Mouse (Mus musculus): ENCODE results near the gene Anxa6. TPM values are rescaled to one million over a fixed set of nuclear protein-coding genes. Genes with fewer than 3 reads are reported as not detected.

Anxa6 gene
- total and polyA plus RNA-seq, 3 experiments, result 115 to 168 (median 162) TPM

- in situ Hi-C loops (cut with MboI; ENCODE audit: low pct_ligation_motif_present, low pct_unique_long_range_greater_than_20kb, low sequenced_read_pairs), result no loop called here
- Histone ChIP-seq H3K4me3 (replicated peaks in 1 of 3; ENCODE audit: low read depth in 2 of 3, low read length in 2 of 3, poor library complexity in 1 of 3) (no peak overlapping the region), H3K27me3 (replicated peaks) (no peaks in the 10 kb centered on the region), H3K4me1 (ENCODE audit: control insufficient read depth in 1 of 2, insufficient read depth in 2 of 2) (peaks cover 32 to 97% of the 10 kb centered on the region in 2 experiments), H3K79me2 (replicated peaks; ENCODE audit: control insufficient read depth, extremely low read depth, insufficient read depth, poor library complexity, severe bottlenecking) (peaks cover 3% of the 10 kb centered on the region), H3K4me2 (ENCODE audit: insufficient read depth, low read depth, poor library complexity, severe bottlenecking) (no peak overlapping the region), H3K27ac (ENCODE audit: insufficient read depth, low read depth) (no peak overlapping the region), H3K9ac (ENCODE audit: insufficient read depth, low read depth) (no peak overlapping the region), H3K9me3 (replicated peaks; ENCODE audit: low read length) (no peaks in the 10 kb centered on the region), H3K36me3 (replicated peaks in 1 of 2; ENCODE audit: control insufficient read depth in 1 of 2, insufficient read depth in 1 of 2, low read length in 1 of 2) (peaks cover 23 to 66% of the 10 kb centered on the region in 2 experiments)
- no peak for DNase-seq (ENCODE audit: extremely low read depth)
- TF ChIP-seq USF1 (IDR thresholded peaks at IDR 0.05; ENCODE audit: low read depth, low read length), result no peak
- no peak for TF ChIP-seq JUND (conservative IDR thresholded peaks at IDR 0.05; ENCODE audit: low read depth, low read length)
- TF ChIP-seq HCFC1 (IDR thresholded peaks at IDR 0.05; ENCODE audit: low read depth, low read length), result no peak
- no peak for TF ChIP-seq ZMIZ1 (IDR thresholded peaks at IDR 0.05; ENCODE audit: low read depth, low read length)
- no peak for TF ChIP-seq PAX5 (IDR thresholded peaks at IDR 0.05; ENCODE audit: low read length)
- TF ChIP-seq NRF1 (IDR thresholded peaks at IDR 0.05; ENCODE audit: low read depth, low read length), result no peak
- TF ChIP-seq ETS1 (conservative IDR thresholded peaks at IDR 0.05; ENCODE audit: low read depth, low read length), result no peak
- no peak for TF ChIP-seq CHD2 (IDR thresholded peaks at IDR 0.05; ENCODE audit: low read length)
- no peak for TF ChIP-seq ZNF384 (IDR thresholded peaks at IDR 0.05; ENCODE audit: low read depth, low read length)
- TF ChIP-seq ELF1 (IDR thresholded peaks at IDR 0.05; ENCODE audit: low read depth, low read length), result no peak
- no peak for TF ChIP-seq KAT2A (IDR thresholded peaks at IDR 0.05; ENCODE audit: insufficient replicate concordance, low read length)
- TF ChIP-seq CTCF (conservative IDR thresholded peaks at IDR 0.05 in 1 of 2, IDR thresholded peaks at IDR 0.05 in 1 of 2; ENCODE audit: low read depth in 2 of 2, low read length in 2 of 2), result no peak
- TF ChIP-seq USF2 (conservative IDR thresholded peaks at IDR 0.05; ENCODE audit: low read depth, low read length), result no peak
- no peak for TF ChIP-seq IRF4 (IDR thresholded peaks at IDR 0.05; ENCODE audit: low read depth, low read length)
- no peak for TF ChIP-seq CHD1 (IDR thresholded peaks at IDR 0.05; ENCODE audit: low read depth, low read length)
- no peak for TF ChIP-seq ZKSCAN1 (IDR thresholded peaks at IDR 0.05; ENCODE audit: borderline replicate concordance, low read depth, low read length)
- TF ChIP-seq SIN3A (IDR thresholded peaks at IDR 0.05; ENCODE audit: low read length), result no peak
- no peak for TF ChIP-seq POLR2AphosphoS2 (IDR thresholded peaks at IDR 0.05; ENCODE audit: low read depth, low read length)
- no peak for TF ChIP-seq RCOR1 (conservative IDR thresholded peaks at IDR 0.05; ENCODE audit: low read depth, low read length)
- no peak for TF ChIP-seq EP300 (IDR thresholded peaks at IDR 0.05; ENCODE audit: low read length)
- dilution Hi-C loops (cut with MboI; ENCODE audit: extremely low pct_ligation_motif_present, extremely low pct_unique_long_range_greater_than_20kb, low sequenced_read_pairs), result no loop called here
Observed at GRCm38 (mm10) chr11:55019711-55020110, 13.5 kb downstream of the Anxa6 start.

- Histone ChIP-seq H3K27ac (ENCODE audit: insufficient read depth, low read depth) (no peak overlapping the region), H3K27me3 (replicated peaks) (no peaks in the 10 kb centered on the region), H3K79me2 (replicated peaks; ENCODE audit: control insufficient read depth, extremely low read depth, insufficient read depth, poor library complexity, severe bottlenecking) (no peaks in the 10 kb centered on the region; the same call in 1 of the 2 replicates), H3K4me2 (ENCODE audit: insufficient read depth, low read depth, poor library complexity, severe bottlenecking) (no peak overlapping the region), H3K36me3 (replicated peaks in 1 of 2; ENCODE audit: control insufficient read depth in 1 of 2, insufficient read depth in 1 of 2, low read length in 1 of 2) (peaks cover 34 to 81% of the 10 kb centered on the region in 2 experiments), H3K4me3 (replicated peaks in 1 of 3; ENCODE audit: low read depth in 2 of 3, low read length in 2 of 3, poor library complexity in 1 of 3) (no peak overlapping the region), H3K9me3 (replicated peaks; ENCODE audit: low read length) (no peaks in the 10 kb centered on the region), H3K4me1 (ENCODE audit: control insufficient read depth in 1 of 2, insufficient read depth in 2 of 2) (peaks cover 25 to 91% of the 10 kb centered on the region in 2 experiments), H3K9ac (ENCODE audit: insufficient read depth, low read depth) (no peak overlapping the region)
- DNase-seq (ENCODE audit: extremely low read depth), result no peak
- in situ Hi-C loops (cut with MboI; ENCODE audit: low pct_ligation_motif_present, low pct_unique_long_range_greater_than_20kb, low sequenced_read_pairs) (no loop called here), dilution Hi-C loops (cut with MboI; ENCODE audit: extremely low pct_ligation_motif_present, extremely low pct_unique_long_range_greater_than_20kb, low sequenced_read_pairs) (no loop called here)
- TF ChIP-seq ZC3H11A (IDR thresholded peaks at IDR 0.05; ENCODE audit: low read depth, low read length), result no peak
- TF ChIP-seq POLR2AphosphoS2 (IDR thresholded peaks at IDR 0.05; ENCODE audit: low read depth, low read length), result no peak
- no peak for TF ChIP-seq UBTF (IDR thresholded peaks at IDR 0.05; ENCODE audit: low read depth, low read length)
- TF ChIP-seq SIN3A (IDR thresholded peaks at IDR 0.05; ENCODE audit: low read length), result no peak
- TF ChIP-seq MAX (IDR thresholded peaks at IDR 0.05; ENCODE audit: low read length), result no peak
- no peak for TF ChIP-seq RCOR1 (conservative IDR thresholded peaks at IDR 0.05; ENCODE audit: low read depth, low read length)
- TF ChIP-seq HCFC1 (IDR thresholded peaks at IDR 0.05; ENCODE audit: low read depth, low read length), result no peak
- TF ChIP-seq PAX5 (IDR thresholded peaks at IDR 0.05; ENCODE audit: low read length), result no peak
- no peak for TF ChIP-seq IRF4 (IDR thresholded peaks at IDR 0.05; ENCODE audit: low read depth, low read length)
- TF ChIP-seq BHLHE40 (IDR thresholded peaks at IDR 0.05; ENCODE audit: low read depth, low read length), result no peak
- no peak for TF ChIP-seq USF2 (conservative IDR thresholded peaks at IDR 0.05; ENCODE audit: low read depth, low read length)
- no peak for TF ChIP-seq POLR2A (IDR thresholded peaks at IDR 0.05; ENCODE audit: low read depth, low read length)
Observed at GRCm38 (mm10) chr11:55018034-55018433, 15.2 kb downstream of the Anxa6 start.

Data from CH12.LX (cell line).